Mouse (Mus musculus) limb, embryonic 11.5 days (tissue): ENCODE measurements around the gene Myo15b. TPM values are rescaled to one million over a fixed set of nuclear protein-coding genes. Genes with fewer than 3 reads are reported as not detected.

Source experiments
- ATAC-seq: fragments of 200-750 bp; cut with Nextera tagmentation; 2 replicates; pipeline ENCODE4 v1.8.0; 2017; ENCODE audit warnings: low read depth; ENCODE audit not compliant: insufficient number of reproducible peaks, low FRiP score, low TSS enrichment
- DNase-seq: peaks from one replicate; pipeline ENCODE4 v3.0.0-alpha.2; 2015; ENCODE audit warnings: low spot score
- H3K27ac ChIP-seq: fragments of 300-500 bp; sonication (generic); replicated peaks from 2 replicates; pipeline ENCODE4 v1.5.1; 2014; ENCODE audit warnings: low read depth, mild to moderate bottlenecking, low read length
- H3K27me3 ChIP-seq: fragments of 300-500 bp; sonication (generic); 2 replicates; pipeline ENCODE4 v1.6.1; 2014; ENCODE audit warnings: mild to moderate bottlenecking, low read length, mixed read lengths; ENCODE audit not compliant: control insufficient read depth, insufficient read depth
- H3K36me3 ChIP-seq: fragments of 300-500 bp; sonication (generic); 2 replicates; pipeline ENCODE4 v1.6.1; 2014; ENCODE audit warnings: mild to moderate bottlenecking, low read length, moderate library complexity, mixed read lengths; ENCODE audit not compliant: control insufficient read depth, insufficient read depth
- H3K4me1 ChIP-seq: fragments of 300-500 bp; sonication (generic); 2 replicates; pipeline ENCODE4 v1.6.1; 2014; ENCODE audit warnings: low read length, mixed read lengths; ENCODE audit not compliant: control insufficient read depth, insufficient read depth
- H3K4me2 ChIP-seq: fragments of 300-500 bp; sonication (generic); 2 replicates; pipeline ENCODE4 v1.6.1; 2014; ENCODE audit warnings: low read depth, mild to moderate bottlenecking, moderate library complexity; ENCODE audit not compliant: severe bottlenecking
- H3K4me3 ChIP-seq: fragments of 300-500 bp; sonication (generic); 2 replicates; pipeline ENCODE4 v1.5.1; 2014; ENCODE audit warnings: low read depth, low read length
- H3K9ac ChIP-seq: fragments of 300-500 bp; sonication (generic); 2 replicates; pipeline ENCODE4 v1.6.1; 2014; ENCODE audit warnings: mild to moderate bottlenecking, low read length
- H3K9me3 ChIP-seq: fragments of 300-500 bp; sonication (generic); 2 replicates; pipeline ENCODE4 v1.6.1; 2016; ENCODE audit warnings: low read length; ENCODE audit not compliant: control insufficient read depth
- WGBS: fragments of 180-500 bp; shearing (Covaris S2); extraction: QIAGEN DNeasy Blood & Tissue Kit; methylation state at CpG from one replicate; pipeline ENCODE4 v1.1.7; 2014; 5-methylcytosine and 5-hydroxymethylcytosine counted together
- polyA plus RNA-seq: library from polyadenylated mRNA; unstranded; fragments of >200 nt; fragmentation: Nextera tagmentation; extraction: Ambion mirVana; gene quantifications from 2 replicates; pipeline ENCODE4 v1.2.1, GENCODE M21; 2014

Myo15b gene
- polyA plus RNA-seq, 1 experiment from 2014 or later, result 0.11 TPM

GRCm38 (mm10) chr11:115834033-115834432 is 24.2 kb upstream of the Myo15b start:
- H3K4me1 ChIP-seq, result peaks cover 51% of the 10 kb centered on the region
- 45% methylated on average over 6 of the region's 6 CpGs for WGBS
- ATAC-seq, result no peak
- no peaks in the 10 kb centered on the region for H3K9me3 ChIP-seq
- no peak overlapping the region for H3K9ac ChIP-seq
- no peak overlapping the region for H3K27ac ChIP-seq
- H3K27me3 ChIP-seq, result no peaks in the 10 kb centered on the region
- H3K4me2 ChIP-seq, result no peak overlapping the region
- H3K4me3 ChIP-seq, result no peak overlapping the region
- no peaks in the 10 kb centered on the region for H3K36me3 ChIP-seq
- DNase-seq, result no peak

GRCm38 (mm10) chr11:115836656-115837395 is 21.4 kb upstream of the Myo15b start:
- Histone ChIP-seq H3K4me1 (peaks cover 50% of the 10 kb centered on the region), H3K4me3 (no peak overlapping the region), H3K9ac (no peak overlapping the region), H3K27me3 (no peaks in the 10 kb centered on the region), H3K4me2 (no peak overlapping the region), H3K36me3 (no peaks in the 10 kb centered on the region), H3K9me3 (no peaks in the 10 kb centered on the region), H3K27ac (no peak overlapping the region)
- ATAC-seq (no peak), DNase-seq (no peak)
- WGBS, result 58% methylated on average over 11 of the region's 11 CpGs

GRCm38 (mm10) chr11:115837606-115838345 is 20.4 kb upstream of the Myo15b start:
- 94% methylated on average over 22 of the region's 22 CpGs for WGBS
- H3K4me1 ChIP-seq, result peaks cover 47% of the 10 kb centered on the region

GRCm38 (mm10) chr11:115838895-115839311 is 19.3 kb upstream of the Myo15b start:
- no peaks in the 10 kb centered on the region for H3K9me3 ChIP-seq
- ATAC-seq, result no peak
- H3K27me3 ChIP-seq, result no peaks in the 10 kb centered on the region
- no peak overlapping the region for H3K9ac ChIP-seq
- H3K4me2 ChIP-seq, result no peak overlapping the region
- H3K4me1 ChIP-seq, result peaks cover 36% of the 10 kb centered on the region
- 51% methylated on average over 4 of the region's 4 CpGs for WGBS
- H3K4me3 ChIP-seq, result no peak overlapping the region
- no peaks in the 10 kb centered on the region for H3K36me3 ChIP-seq
- DNase-seq, result no peak
- no peak overlapping the region for H3K27ac ChIP-seq

More at GRCm38 (mm10) chr11:115837606-115838345, 20.4 kb upstream of the Myo15b start:
- H3K9ac ChIP-seq, result no peak overlapping the region
- DNase-seq (no peak), ATAC-seq (no peak)
- no peaks in the 10 kb centered on the region for H3K36me3 ChIP-seq
- H3K27me3 ChIP-seq, result no peaks in the 10 kb centered on the region
- no peak overlapping the region for H3K4me2 ChIP-seq
- no peak overlapping the region for H3K4me3 ChIP-seq
- no peak overlapping the region for H3K27ac ChIP-seq
- H3K9me3 ChIP-seq, result no peaks in the 10 kb centered on the region

DNA sequence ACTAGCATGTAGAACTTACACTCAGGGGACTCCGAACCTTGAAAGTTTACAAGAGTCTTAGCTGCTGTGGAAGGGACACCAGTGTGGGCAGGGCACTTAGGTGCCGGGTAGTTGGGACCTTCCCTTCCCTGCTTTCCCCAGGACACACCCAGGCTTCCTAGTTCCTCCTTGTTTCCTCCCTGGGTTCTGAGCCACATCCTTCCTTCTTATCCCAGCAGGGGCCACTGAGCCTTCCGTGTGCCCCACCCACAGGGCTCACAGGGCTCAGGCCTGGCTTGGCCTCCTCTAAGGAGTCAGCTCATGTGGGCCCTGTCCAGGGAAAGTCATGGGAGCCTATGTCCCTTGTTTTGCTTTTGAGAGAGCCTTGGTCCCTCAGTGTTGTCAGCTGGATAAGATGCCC is 18.5 kb upstream of the Myo15b start:
- H3K9ac ChIP-seq, result 0 out of 2 replicates have a peak overlapping the region, but pooled peaks have one; percentile 3
- no peak for ATAC-seq
- H3K27me3 ChIP-seq, result no peaks in the 10 kb centered on the region
- no peaks in the 10 kb centered on the region for H3K9me3 ChIP-seq
- 72% methylated on average over 3 of the region's 3 CpGs for WGBS
- H3K27ac ChIP-seq, result no peak overlapping the region
- DNase-seq, result no peak
- no peak overlapping the region for H3K4me2 ChIP-seq
- no peaks in the 10 kb centered on the region for H3K36me3 ChIP-seq
- no peak overlapping the region for H3K4me3 ChIP-seq
- H3K4me1 ChIP-seq, result peaks cover 28% of the 10 kb centered on the region

- no peak overlapping the region for H3K9ac ChIP-seq
- H3K27ac ChIP-seq, result no peak overlapping the region
- DNase-seq (no peak), ATAC-seq (no peak)
- no peak overlapping the region for H3K4me3 ChIP-seq
- H3K4me1 ChIP-seq, result peaks cover 24% of the 10 kb centered on the region
- no peaks in the 10 kb centered on the region; the same call in 1 of the 2 replicates for H3K9me3 ChIP-seq
- H3K27me3 ChIP-seq, result no peaks in the 10 kb centered on the region
- WGBS, result 90% methylated on average over 6 of the region's 6 CpGs
- H3K36me3 ChIP-seq, result no peaks in the 10 kb centered on the region; the same call in 1 of the 2 replicates
- no peak overlapping the region for H3K4me2 ChIP-seq
Observed at GRCm38 (mm10) chr11:115841044-115841443, 17.2 kb upstream of the Myo15b start.

- Histone ChIP-seq H3K9me3 (no peaks in the 10 kb centered on the region; the same call in 1 of the 2 replicates), H3K27me3 (no peaks in the 10 kb centered on the region), H3K27ac (peak overlapping the region; percentile 47; the same call in 1 of the 2 replicates), H3K9ac (no peak overlapping the region), H3K4me3 (no peak overlapping the region), H3K4me1 (peaks cover 24% of the 10 kb centered on the region), H3K36me3 (no peaks in the 10 kb centered on the region; the same call in 1 of the 2 replicates), H3K4me2 (no peak overlapping the region)
- DNase-seq (peak; percentile 46), ATAC-seq (no peak)
- 24% methylated on average over 6 of the region's 6 CpGs for WGBS
Observed at GRCm38 (mm10) chr11:115841961-115842550, 16.1 kb upstream of the Myo15b start.

DNA sequence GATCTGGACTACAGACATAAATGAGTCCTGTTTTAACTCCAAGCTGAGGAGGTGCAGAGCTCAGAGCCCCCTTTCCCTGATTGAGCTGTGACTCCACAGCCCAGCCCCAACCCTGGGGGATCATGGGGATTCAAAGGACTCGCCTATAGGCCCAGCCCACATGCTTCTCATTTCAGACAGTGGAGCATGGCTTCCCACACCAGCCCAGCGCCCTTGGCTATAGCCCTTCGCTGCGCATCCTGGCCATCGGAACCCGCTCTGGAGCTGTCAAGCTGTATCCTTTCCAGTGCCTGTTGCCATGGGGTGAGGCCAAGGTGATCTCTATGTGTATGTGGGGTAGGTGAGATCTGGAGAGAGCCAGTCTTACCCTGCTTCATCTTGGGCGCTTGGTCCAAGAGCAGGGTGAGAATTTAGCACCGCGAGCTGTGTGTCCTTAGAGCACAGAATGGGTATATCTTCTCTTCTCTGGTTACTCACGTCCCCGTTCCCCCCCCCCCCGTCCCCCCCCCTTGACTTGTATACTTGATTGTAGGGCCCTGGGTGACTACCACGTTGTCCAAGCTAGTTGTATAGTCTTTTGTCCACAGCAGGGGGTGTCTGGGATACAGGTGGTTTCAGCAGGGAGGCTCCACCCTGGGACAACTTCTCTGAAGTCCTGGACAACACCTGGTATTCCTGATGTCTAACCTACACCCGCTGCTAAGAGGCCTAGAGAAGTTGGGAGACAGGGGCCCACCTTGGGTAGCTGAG is 14.9 kb upstream of the Myo15b start:
- no peaks in the 10 kb centered on the region; the same call in 1 of the 2 replicates for H3K36me3 ChIP-seq
- no peaks in the 10 kb centered on the region; the same call in 1 of the 2 replicates for H3K9me3 ChIP-seq
- DNase-seq (no peak), ATAC-seq (no peak)
- H3K27ac ChIP-seq, result no peak overlapping the region
- H3K9ac ChIP-seq, result no peak overlapping the region
- WGBS, result 88% methylated on average over 11 of the region's 14 CpGs
- no peaks in the 10 kb centered on the region for H3K27me3 ChIP-seq
- H3K4me2 ChIP-seq, result no peak overlapping the region
- no peak overlapping the region for H3K4me3 ChIP-seq
- H3K4me1 ChIP-seq, result peaks cover 24% of the 10 kb centered on the region
